Mouse (Mus musculus) myocyte (in vitro differentiated cells): ENCODE data around the gene Card14.

Source experiments
- E2F4 ChIP-seq: IDR thresholded peaks from one replicate; pipeline ENCODE4 v1.6.1; 2011; ENCODE audit warnings: mild to moderate bottlenecking, control low read depth, moderate library complexity; ENCODE audit not compliant: insufficient read depth
- MAX ChIP-seq: IDR thresholded peaks from one replicate; pipeline ENCODE4 v1.6.1; 2011; ENCODE audit warnings: low read depth, mild to moderate bottlenecking, control low read depth
- POLR2A ChIP-seq: IDR thresholded peaks from one replicate; pipeline ENCODE4 v1.6.1; 2011; ENCODE audit warnings: low read depth, mild to moderate bottlenecking, control low read depth, moderate library complexity; ENCODE audit not compliant: insufficient read length
- REST ChIP-seq: IDR thresholded peaks from one replicate; pipeline ENCODE4 v1.6.1; 2011; ENCODE audit warnings: mild to moderate bottlenecking, control low read depth, moderate library complexity; ENCODE audit not compliant: insufficient read depth, insufficient read length

GRCm38 (mm10) chr11:119259977-119260376 lies 47.6 kb upstream of the Card14 start:
- TF ChIP-seq POLR2A (no peak), REST (no peak), MAX (no peak), E2F4 (no peak)
